Mouse (Mus musculus) kidney, embryonic 15.5 days (tissue): ENCODE measurements around the gene Narf. TPM values are rescaled to one million over a fixed set of nuclear protein-coding genes. Genes with fewer than 3 reads are reported as not detected.

Experiments used
- ATAC-seq: fragments of 200-750 bp; cut with Nextera tagmentation; replicated peaks from 2 replicates; pipeline ENCODE4 v1.8.0; 2017; ENCODE audit warnings: moderate TSS enrichment; ENCODE audit not compliant: low FRiP score
- H3K27ac ChIP-seq: fragments of 300-500 bp; sonication (generic); 2 replicates; pipeline ENCODE4 v1.5.1; 2015; ENCODE audit warnings: mild to moderate bottlenecking, inconsistent platforms
- H3K27me3 ChIP-seq: fragments of 300-500 bp; sonication (generic); 2 replicates; pipeline ENCODE4 v1.6.1; 2015; ENCODE audit warnings: inconsistent platforms
- H3K36me3 ChIP-seq: fragments of 300-500 bp; sonication (generic); 2 replicates; pipeline ENCODE4 v1.6.1; 2015; ENCODE audit warnings: inconsistent platforms
- H3K4me1 ChIP-seq: fragments of 300-500 bp; sonication (generic); 2 replicates; pipeline ENCODE4 v1.6.1; 2015; ENCODE audit warnings: inconsistent platforms
- H3K4me2 ChIP-seq: fragments of 300-500 bp; sonication (generic); 2 replicates; pipeline ENCODE4 v1.6.1; 2015; ENCODE audit warnings: moderate library complexity, mild to moderate bottlenecking, inconsistent platforms
- H3K4me3 ChIP-seq: fragments of 300-500 bp; sonication (generic); replicated peaks from 2 replicates; pipeline ENCODE4 v1.5.1; 2015; ENCODE audit warnings: mild to moderate bottlenecking, inconsistent platforms
- H3K9ac ChIP-seq: fragments of 300-500 bp; sonication (generic); 2 replicates; pipeline ENCODE4 v1.6.1; 2015; ENCODE audit warnings: mild to moderate bottlenecking, inconsistent platforms
- H3K9me3 ChIP-seq: fragments of 300-500 bp; sonication (generic); replicated peaks from 2 replicates; pipeline ENCODE4 v1.6.1; 2016; ENCODE audit warnings: inconsistent platforms
- WGBS: fragments of 180-500 bp; shearing (Covaris S2); methylation state at CpG from one replicate; pipeline ENCODE4 v1.1.7; 2015; ENCODE audit warnings: mixed read lengths; 5-methylcytosine and 5-hydroxymethylcytosine counted together
- polyA plus RNA-seq: library from polyadenylated mRNA; unstranded; fragments of >200 nt; fragmentation: Nextera tagmentation; extraction: Ambion mirVana; gene quantifications from 2 replicates; pipeline ENCODE4 v1.2.1, GENCODE M21; 2015

Narf gene
- polyA plus RNA-seq, 1 experiment from 2014 or later = 60.5 TPM

DNA sequence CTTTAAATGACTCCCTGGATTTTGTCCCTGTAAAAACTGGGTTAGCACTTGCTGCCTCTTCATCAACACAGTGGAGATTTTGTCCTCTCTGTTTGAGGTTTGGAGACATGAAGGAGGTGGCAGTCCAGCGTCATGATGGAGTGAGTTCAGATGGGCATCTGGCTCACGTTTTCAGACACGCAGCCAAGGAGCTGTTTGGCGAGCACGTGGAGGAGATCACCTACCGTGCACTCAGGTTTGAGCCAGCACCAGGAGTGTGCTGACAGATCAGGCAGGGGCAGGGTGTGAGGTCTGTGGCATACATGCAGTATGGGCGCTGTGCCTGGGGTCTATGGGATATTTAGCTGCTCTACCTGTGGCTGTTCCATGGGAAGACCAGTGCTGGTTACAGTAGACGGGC lies 13.1 kb downstream of the Narf start:
- Histone ChIP-seq H3K27me3 (no peaks in the 10 kb centered on the region), H3K9me3 (no peaks in the 10 kb centered on the region), H3K27ac (no peak overlapping the region), H3K9ac (no peak overlapping the region), H3K4me1 (no peaks in the 10 kb centered on the region), H3K4me3 (no peak overlapping the region), H3K36me3 (peaks cover 99% of the 10 kb centered on the region), H3K4me2 (no peak overlapping the region)
- WGBS = 88% methylated on average over 8 of the region's 8 CpGs
- no peak for ATAC-seq

- Histone ChIP-seq H3K4me2 (peak within 1 kb of the TSS; percentile 79), H3K27ac (peak within 1 kb of the TSS; percentile 89), H3K4me1 (peaks cover 28% of the 10 kb centered on the region), H3K9me3 (no peaks in the 10 kb centered on the region), H3K36me3 (peaks cover 49% of the 10 kb centered on the region), H3K27me3 (no peaks in the 10 kb centered on the region), H3K4me3 (peak within 1 kb of the TSS; percentile 100), H3K9ac (peak within 1 kb of the TSS; percentile 98)
- WGBS = under 1% methylated on average over 73 of the region's 91 CpGs
- peak; percentile 99 for ATAC-seq
Measured at GRCm38 (mm10) chr11:121259160-121260100, 22.4 kb downstream of the Narf start, which contains the start of gene Foxk2. Gene Foxk2, plus strand, starts transcription at chr11:121259990.

DNA sequence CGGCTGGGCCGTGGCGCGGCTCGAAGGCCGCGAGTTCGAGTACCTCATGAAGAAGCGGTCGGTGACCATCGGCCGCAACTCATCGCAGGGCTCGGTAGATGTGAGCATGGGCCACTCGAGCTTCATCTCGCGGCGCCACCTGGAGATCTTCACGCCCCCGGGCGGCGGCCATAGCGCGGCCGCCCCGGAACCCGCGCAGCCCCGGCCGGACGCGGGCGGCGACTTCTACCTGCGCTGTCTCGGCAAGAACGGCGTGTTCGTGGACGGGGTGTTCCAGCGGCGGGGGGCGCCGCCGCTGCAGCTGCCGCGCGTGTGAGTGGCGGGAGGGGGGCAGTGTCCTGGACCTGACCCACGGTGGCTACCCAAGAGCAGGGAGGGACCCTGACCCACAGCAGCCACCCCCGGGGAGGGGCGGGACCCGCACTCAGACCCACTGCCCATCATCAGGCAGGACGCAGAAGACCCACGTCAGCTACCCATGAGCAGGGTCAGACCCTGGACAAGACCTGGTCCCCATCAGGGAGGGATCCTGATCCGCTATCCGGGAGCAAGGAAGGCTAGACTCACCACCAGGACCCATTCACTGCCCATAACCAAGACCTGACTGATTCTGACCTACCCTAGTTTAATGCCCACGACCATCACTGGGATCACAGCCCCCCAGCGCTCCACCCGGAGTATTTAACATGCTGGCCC lies 23.3 kb downstream of the Narf start:
- Histone ChIP-seq H3K27ac (peak overlapping the region; percentile 77), H3K27me3 (no peaks in the 10 kb centered on the region), H3K9ac (peak overlapping the region; percentile 98), H3K4me1 (peaks cover 28% of the 10 kb centered on the region), H3K4me2 (peak overlapping the region; percentile 79), H3K9me3 (no peaks in the 10 kb centered on the region), H3K4me3 (peak overlapping the region; percentile 100), H3K36me3 (peaks cover 47% of the 10 kb centered on the region)
- ATAC-seq = peak; percentile 41; the same call in 1 of the 2 replicates
- WGBS = under 1% methylated on average over 59 of the region's 60 CpGs

GRCm38 (mm10) chr11:121261074-121261473 lies 24.0 kb downstream of the Narf start:
- Histone ChIP-seq H3K27me3 (no peaks in the 10 kb centered on the region), H3K9me3 (no peaks in the 10 kb centered on the region), H3K4me3 (peak overlapping the region; percentile 100), H3K9ac (peak overlapping the region; percentile 98), H3K4me2 (peak overlapping the region; percentile 79), H3K27ac (peak overlapping the region; percentile 77; the same call in 1 of the 2 replicates), H3K36me3 (peaks cover 43% of the 10 kb centered on the region), H3K4me1 (peaks cover 28% of the 10 kb centered on the region)
- 37% methylated on average over 2 of the region's 2 CpGs for WGBS
- no peak for ATAC-seq

DNA sequence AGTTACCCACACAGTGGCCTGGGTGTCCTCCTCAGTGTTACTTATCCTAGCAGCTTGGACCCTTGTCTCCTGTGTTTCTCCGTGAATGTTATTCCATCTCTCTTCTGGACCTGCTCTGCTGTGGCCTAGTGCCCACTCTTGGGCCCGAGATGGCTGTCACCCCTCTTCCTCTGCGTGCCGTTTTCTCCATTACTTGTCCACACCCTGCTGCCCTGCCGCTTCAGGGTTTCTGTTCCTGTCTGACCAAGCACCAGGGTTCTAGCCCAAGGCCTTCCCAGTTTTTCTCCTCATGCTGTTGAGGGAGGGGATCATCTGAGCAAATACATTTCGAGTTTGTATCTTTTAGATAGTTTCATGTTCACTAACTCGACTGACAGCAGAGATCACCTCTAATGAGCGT lies 40.5 kb downstream of the Narf start:
- Histone ChIP-seq H3K27ac (no peak overlapping the region), H3K9ac (no peak overlapping the region), H3K27me3 (no peaks in the 10 kb centered on the region), H3K4me3 (no peak overlapping the region), H3K36me3 (peaks cover 29% of the 10 kb centered on the region), H3K9me3 (no peaks in the 10 kb centered on the region), H3K4me2 (no peak overlapping the region), H3K4me1 (no peaks in the 10 kb centered on the region)
- ATAC-seq = no peak
- 89% methylated on average over 8 of the region's 8 CpGs for WGBS

DNA sequence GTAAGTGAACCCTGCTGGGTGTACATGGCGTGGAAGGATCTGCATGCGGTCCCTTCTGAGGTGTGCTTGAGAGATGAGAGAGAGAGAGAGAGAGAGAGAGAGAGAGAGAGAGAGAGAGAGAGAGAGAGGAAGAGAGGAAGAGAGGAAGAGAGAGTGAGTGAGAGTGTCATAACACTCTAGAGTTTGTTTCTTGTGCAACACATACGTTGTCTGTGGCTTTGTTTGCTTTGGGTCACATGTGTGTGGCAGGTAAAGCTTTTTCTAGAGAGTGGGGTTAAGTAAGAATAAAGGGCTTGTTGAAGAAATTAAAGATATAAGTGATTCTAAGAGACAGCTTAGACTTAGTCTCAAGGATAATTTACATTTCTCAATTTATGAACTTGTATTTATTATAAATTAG lies 41.0 kb downstream of the Narf start:
- no peaks in the 10 kb centered on the region for H3K9me3 ChIP-seq
- H3K4me1 ChIP-seq = no peaks in the 10 kb centered on the region
- no peak overlapping the region for H3K9ac ChIP-seq
- ATAC-seq = no peak
- no peak overlapping the region for H3K4me2 ChIP-seq
- H3K27me3 ChIP-seq = no peaks in the 10 kb centered on the region
- H3K4me3 ChIP-seq = no peak overlapping the region
- WGBS = 87% methylated on average over 3 of the region's 3 CpGs
- no peak overlapping the region for H3K27ac ChIP-seq
- peaks cover 24% of the 10 kb centered on the region for H3K36me3 ChIP-seq

GRCm38 (mm10) chr11:121282911-121283310 lies 45.9 kb downstream of the Narf start:
- Histone ChIP-seq H3K4me1 (no peaks in the 10 kb centered on the region), H3K27me3 (no peaks in the 10 kb centered on the region), H3K9ac (no peak overlapping the region), H3K4me2 (no peak overlapping the region), H3K4me3 (no peak overlapping the region), H3K9me3 (no peaks in the 10 kb centered on the region), H3K27ac (no peak overlapping the region), H3K36me3 (peaks cover 39% of the 10 kb centered on the region)
- 68% methylated on average over 6 of the region's 6 CpGs for WGBS
- ATAC-seq = no peak

GRCm38 (mm10) chr11:121289859-121290258 lies 52.8 kb downstream of the Narf start:
- Histone ChIP-seq H3K36me3 (peaks cover 96% of the 10 kb centered on the region), H3K4me3 (no peak overlapping the region), H3K4me1 (no peaks in the 10 kb centered on the region), H3K27me3 (no peaks in the 10 kb centered on the region), H3K9me3 (no peaks in the 10 kb centered on the region), H3K9ac (no peak overlapping the region), H3K27ac (no peak overlapping the region), H3K4me2 (no peak overlapping the region)
- 93% methylated on average over 3 of the region's 3 CpGs for WGBS
- ATAC-seq = no peak

DNA sequence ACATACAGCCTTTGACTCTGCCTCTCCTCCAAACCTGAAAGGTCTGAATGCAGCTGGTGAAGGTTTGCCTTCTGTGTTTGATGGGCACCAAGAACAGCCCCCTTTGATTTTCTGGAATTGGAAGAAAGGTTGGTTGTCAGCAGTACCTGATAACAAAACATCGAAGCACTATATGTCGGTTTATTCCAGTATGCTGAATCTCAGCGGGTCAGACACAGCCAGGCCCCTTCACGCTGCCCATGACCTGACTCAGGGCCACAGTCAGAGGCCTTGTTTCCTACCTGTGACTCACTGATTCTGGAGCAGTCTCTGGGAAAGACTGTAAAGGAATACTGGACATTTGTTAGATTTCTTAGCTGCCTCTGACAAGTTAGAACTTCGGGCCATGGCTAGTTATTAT lies 57.7 kb downstream of the Narf start:
- Histone ChIP-seq H3K4me1 (no peaks in the 10 kb centered on the region), H3K27ac (no peak overlapping the region), H3K36me3 (peaks cover 93% of the 10 kb centered on the region), H3K27me3 (no peaks in the 10 kb centered on the region), H3K9ac (no peak overlapping the region), H3K9me3 (no peaks in the 10 kb centered on the region), H3K4me3 (no peak overlapping the region), H3K4me2 (no peak overlapping the region)
- WGBS = 94% methylated on average over 5 of the region's 5 CpGs
- no peak for ATAC-seq

GRCm38 (mm10) chr11:121298493-121298892 lies 61.4 kb downstream of the Narf start:
- no peak overlapping the region for H3K9ac ChIP-seq
- ATAC-seq = no peak
- H3K4me2 ChIP-seq = no peak overlapping the region
- H3K27me3 ChIP-seq = no peaks in the 10 kb centered on the region
- 84% methylated on average over 8 of the region's 8 CpGs for WGBS
- H3K36me3 ChIP-seq = peaks cover 93% of the 10 kb centered on the region
- no peaks in the 10 kb centered on the region for H3K9me3 ChIP-seq
- no peak overlapping the region for H3K27ac ChIP-seq
- no peaks in the 10 kb centered on the region for H3K4me1 ChIP-seq
- no peak overlapping the region for H3K4me3 ChIP-seq

- Histone ChIP-seq H3K4me3 (no peak overlapping the region), H3K4me1 (no peaks in the 10 kb centered on the region), H3K4me2 (no peak overlapping the region), H3K9me3 (no peaks in the 10 kb centered on the region), H3K27ac (no peak overlapping the region; the same call in 1 of the 2 replicates), H3K27me3 (no peaks in the 10 kb centered on the region), H3K36me3 (peaks cover 95% of the 10 kb centered on the region), H3K9ac (no peak overlapping the region)
- WGBS = 75% methylated on average over 9 of the region's 9 CpGs
- peak; percentile 62 for ATAC-seq
Measured at GRCm38 (mm10) chr11:121300265-121300664, 63.2 kb downstream of the Narf start.

GRCm38 (mm10) chr11:121305371-121305770 lies 68.3 kb downstream of the Narf start:
- Histone ChIP-seq H3K4me2 (no peak overlapping the region), H3K4me3 (no peak overlapping the region), H3K9me3 (peaks cover 4% of the 10 kb centered on the region; the same call in 1 of the 2 replicates), H3K4me1 (no peaks in the 10 kb centered on the region), H3K27ac (no peak overlapping the region), H3K36me3 (peaks cover 96% of the 10 kb centered on the region), H3K9ac (no peak overlapping the region), H3K27me3 (no peaks in the 10 kb centered on the region)
- no peak for ATAC-seq
- WGBS = 95% methylated on average over 6 of the region's 6 CpGs
